22 mouse cellular contexts compared by ENCODE assay signal in genomic region chr11:75907406-75907805, GRCm38 (mm10). TPM values are rescaled to one million over a fixed set of nuclear protein-coding genes. Genes with fewer than 3 reads are reported as not detected.
DNase-seq lines count a peak whose midpoint lies in the region; ATAC-seq and TF ChIP-seq lines count a peak whose summit lies in the region.
"Had no signal": no experiment of that assay in that cellular context is flagged by ENCODE, and none has a peak within 500 bp of the region (broad histone marks: within the 10 kb centered on the region; RNA-seq: fewer than 3 reads in every experiment).

No protein-coding gene starts in this region.

- H3K9me3 ChIP-seq in lung, embryonic 14.5 days (ENCODE audit: low read depth, low read length), result 0 out of 2 replicates have a peak, but pooled peaks cover 3% of the 10 kb centered on the region
- no peaks in the 10 kb centered on the region for H3K9me3 ChIP-seq in midbrain, embryonic 11.5 days (ENCODE audit: control insufficient read depth, low read length)
- H3K9me3 ChIP-seq in midbrain, embryonic 16.5 days (replicated peaks; ENCODE audit: control insufficient read depth, low read length, poor library complexity, severe bottlenecking), result no peaks in the 10 kb centered on the region

- no peak overlapping the region for H3K4me2 ChIP-seq in lung, embryonic 14.5 days
- no peak overlapping the region for H3K4me2 ChIP-seq in midbrain, embryonic 11.5 days
- H3K4me2 ChIP-seq in midbrain, embryonic 16.5 days (ENCODE audit: low read length), result no peak overlapping the region
- H3K4me2 ChIP-seq: hindbrain, embryonic 13.5 days had no signal

- no peak overlapping the region for H3K27ac ChIP-seq in lung, embryonic 14.5 days (ENCODE audit: low read depth)
- no peak overlapping the region for H3K27ac ChIP-seq in midbrain, embryonic 11.5 days (ENCODE audit: low read depth, low read length)
- no peak overlapping the region for H3K27ac ChIP-seq in midbrain, embryonic 16.5 days (ENCODE audit: low read length)
- H3K27ac ChIP-seq: embryonic facial prominence, embryonic 10.5 days; gastrocnemius, adult 2 months; heart, embryonic 10.5 days; hindbrain, postnatal 0 days had no signal

- H3K9ac ChIP-seq in lung, embryonic 14.5 days, result no peak overlapping the region
- no peak overlapping the region for H3K9ac ChIP-seq in midbrain, embryonic 11.5 days (ENCODE audit: low read length)
- no peak overlapping the region for H3K9ac ChIP-seq in midbrain, embryonic 16.5 days (ENCODE audit: low read depth, low read length)
- H3K9ac ChIP-seq: hindbrain, embryonic 13.5 days had no signal

- H3K4me1 ChIP-seq in lung, embryonic 14.5 days (ENCODE audit: insufficient read depth), result peaks cover 5% of the 10 kb centered on the region; the same call in 1 of the 2 replicates
- peaks cover 10% of the 10 kb centered on the region for H3K4me1 ChIP-seq in midbrain, embryonic 11.5 days (ENCODE audit: control insufficient read depth, insufficient read depth, low read length)
- H3K4me1 ChIP-seq in midbrain, embryonic 16.5 days (ENCODE audit: control insufficient read depth, insufficient read depth, low read length), result peaks cover 8% of the 10 kb centered on the region

- H3K36me3 ChIP-seq in lung, embryonic 14.5 days (ENCODE audit: insufficient read depth), result no peaks in the 10 kb centered on the region
- H3K36me3 ChIP-seq in midbrain, embryonic 11.5 days (ENCODE audit: control insufficient read depth, insufficient read depth, low read length), result no peaks in the 10 kb centered on the region
- H3K36me3 ChIP-seq in midbrain, embryonic 16.5 days (ENCODE audit: control insufficient read depth, insufficient read depth, low read length), result no peaks in the 10 kb centered on the region
- H3K36me3 ChIP-seq: embryonic facial prominence, embryonic 10.5 days; hindbrain, embryonic 13.5 days had no signal

- no peaks in the 10 kb centered on the region for H3K27me3 ChIP-seq in lung, embryonic 14.5 days (ENCODE audit: insufficient read depth, low read length)
- no peaks in the 10 kb centered on the region for H3K27me3 ChIP-seq in midbrain, embryonic 11.5 days (ENCODE audit: control insufficient read depth, insufficient read depth, low read length)
- no peaks in the 10 kb centered on the region for H3K27me3 ChIP-seq in midbrain, embryonic 16.5 days (ENCODE audit: control insufficient read depth, insufficient read depth, low read depth, low read length)

- H3K4me3 ChIP-seq in lung, embryonic 14.5 days (ENCODE audit: low read depth, low read length), result no peak overlapping the region
- H3K4me3 ChIP-seq in midbrain, embryonic 11.5 days (ENCODE audit: low read depth, low read length), result no peak overlapping the region
- H3K4me3 ChIP-seq in midbrain, embryonic 16.5 days (ENCODE audit: low read depth, low read length), result no peak overlapping the region
- H3K4me3 ChIP-seq: embryonic facial prominence, embryonic 10.5 days; gastrocnemius, adult 2 months; heart, embryonic 10.5 days; hindbrain, embryonic 13.5 days had no signal

- no peak for ATAC-seq in lung, embryonic 14.5 days (ENCODE audit: insufficient read depth)
- no peak for ATAC-seq in midbrain, embryonic 11.5 days (ENCODE audit: low FRiP score)
- ATAC-seq in midbrain, embryonic 16.5 days, result no peak
- no peak for ATAC-seq in CD4-positive, CD25-positive, alpha-beta regulatory T cell, adult 4 months
- ATAC-seq: forebrain, embryonic 14.5 days; hindbrain, postnatal 0 days had no signal

- TF ChIP-seq CTCF in lung, embryonic 14.5 days (IDR thresholded peaks at IDR 0.05; ENCODE audit: low read depth), result no peak

- 60% methylated on average over 4 of the region's 4 CpGs for WGBS in lung, embryonic 14.5 days
- 69% methylated on average over 4 of the region's 4 CpGs for WGBS in midbrain, embryonic 11.5 days
- WGBS in midbrain, embryonic 16.5 days, result 69% methylated on average over 4 of the region's 4 CpGs

- intact Hi-C loops in heart, postnatal 10 days (cut with DNase I), result no loop called here

- peak; percentile 93 for DNase-seq in heart, adult 11 months
- no peak for DNase-seq in heart, postnatal 10 days
- peak; percentile 18 for DNase-seq in lung, embryonic 14.5 days
- DNase-seq in lung, postnatal 36 days, result no peak
- DNase-seq in midbrain, embryonic 11.5 days (ENCODE audit: low spot score, missing footprints), result peak; percentile 66
- DNase-seq: adrenal gland, adult 2 months; adrenal gland, postnatal 25 days; B cell, adult 2 months; cerebellum, adult 18-20 months; cerebellum, adult 9-11 months; cerebellum, postnatal 36 days; gastrocnemius, adult 2 months; gastrocnemius, postnatal 25 days; heart, adult 18-20 months; heart, postnatal 14 days had no signal

RNA-seq across cellular contexts. Expression of gene Rph3al, which starts 30.8 kb away (rescaled TPM):
- 10 to 100 TPM; 23.2 to 25.0 TPM for total RNA-seq in heart, postnatal 10 days (2021)
- polyA plus RNA-seq in lung, embryonic 14.5 days (2014; fragmentation: Nextera tagmentation; extraction: Ambion mirVana), result 5.3 and 6.7 TPM in 2 replicates
- polyA plus RNA-seq in midbrain, embryonic 11.5 days (2014; fragmentation: Nextera tagmentation; extraction: Ambion mirVana), result 0.66 and 1.1 TPM in 2 replicates
- 3.4 and 4.9 TPM in 2 replicates for polyA plus RNA-seq in midbrain, embryonic 16.5 days (2015; fragmentation: Nextera tagmentation; extraction: Ambion mirVana)
- polyA plus RNA-seq in CD4-positive, CD25-positive, alpha-beta regulatory T cell, adult 4 months (2017; shearing (Covaris generic)), result 1 to 10 TPM; 6.3 to 7.9 TPM

Comparison
In these comparisons a context has a peak if more than half of its experiments do, and no peak if none do; other contexts are left out.
1. DNase-seq: peak in heart, adult 11 months (single experiment), lung, embryonic 14.5 days (single experiment) and midbrain, embryonic 11.5 days (single experiment); none in heart, postnatal 10 days (0 of 2) and lung, postnatal 36 days (single experiment).